Mouse (Mus musculus): Measurements from ENCODE around the gene Ap5s1. TPM values are rescaled to one million over a fixed set of nuclear protein-coding genes. Genes with fewer than 3 reads are reported as not detected.

The Ap5s1 gene
- total RNA-seq, 4 experiments from 2014 or later, result 31.8 to 42.6 (median 37.9) TPM

Other genes with a start within 250 kb of the Ap5s1 start
- gene Gfra4, start 164.0 kb upstream of the Ap5s1 start, total RNA-seq (2022), result 10 to 100 TPM in 1 of 4 experiments, 1 to 10 TPM in 3; 7.4 to 13.3 (median 9.0) TPM
- gene Adam33, start 143.3 kb upstream of the Ap5s1 start, total RNA-seq (2022), result 1 to 10 TPM; 1.1 to 1.9 (median 1.7) TPM
- gene Siglec1, start 120.3 kb upstream of the Ap5s1 start, total RNA-seq (2022), result 1 to 10 TPM in 3 of 4 experiments, under 1 TPM in 1; 0.98 to 2.4 (median 1.5) TPM
- gene Hspa12b, start 79.8 kb upstream of the Ap5s1 start, total RNA-seq (2022), result 10 to 100 TPM; 21.5 to 33.7 (median 31.0) TPM
- not detected for gene Gm11037, start 73.6 kb upstream of the Ap5s1 start, total RNA-seq (2022)
- gene 1700037H04Rik, start 47.0 kb upstream of the Ap5s1 start, total RNA-seq (2022), result 10 to 100 TPM in 3 of 4 experiments, 1 to 10 TPM in 1; 9.7 to 12.1 (median 10.5) TPM
- gene Cenpb, start 27.0 kb upstream of the Ap5s1 start, total RNA-seq (2022), result 10 to 100 TPM; 89.5 to 93.4 (median 90.3) TPM
- gene Cdc25b, start 20.1 kb upstream of the Ap5s1 start, total RNA-seq (2022), result 1 to 10 TPM; 4.3 to 4.9 (median 4.5) TPM
- gene Spef1, start 19.8 kb upstream of the Ap5s1 start, total RNA-seq (2022), result 1 to 10 TPM; 4.4 to 6.2 (median 4.9) TPM
- gene Mavs, start 27.0 kb downstream of the Ap5s1 start, total RNA-seq (2022), result 10 to 100 TPM; 65.6 to 80.8 (median 72.3) TPM
- gene Pank2, start 55.4 kb downstream of the Ap5s1 start, total RNA-seq (2022), result 10 to 100 TPM; 18.0 to 28.0 (median 23.2) TPM
- gene Rnf24, start 145.8 kb downstream of the Ap5s1 start, total RNA-seq (2022), result 1 to 10 TPM; 2.9 to 4.1 (median 3.3) TPM

Measured in heart, adult 8-10 months (tissue).